Mouse (Mus musculus) spleen, postnatal 10 days (tissue): ENCODE results near the gene Ccdc113.

Experiments
- DNase-seq, 2 experiments: peaks; one replicate each; pipeline ENCODE4 v3.0.0; 2021 to 2022; ENCODE audit warnings: low spot score in 2 of 2

Gene Ccdc113

DNA sequence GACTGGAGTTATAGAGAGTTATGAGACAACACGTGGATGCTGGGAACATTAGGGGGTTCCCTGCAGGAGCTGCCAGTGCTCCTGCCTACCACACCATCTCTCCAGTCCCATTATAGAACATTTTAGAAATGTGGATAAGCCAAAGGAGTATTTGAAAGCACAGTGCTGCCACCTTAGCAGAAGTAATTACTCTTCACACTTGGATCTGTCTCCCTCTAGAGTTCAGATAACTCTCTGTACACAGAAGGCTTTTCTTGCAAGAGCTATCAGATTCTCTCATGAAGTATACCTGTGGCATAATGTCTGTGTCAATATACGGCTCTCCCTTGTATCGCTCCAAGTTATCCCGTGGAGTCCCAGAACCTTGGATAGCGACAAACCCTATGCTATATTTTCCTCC, 5.6 kb downstream of the Ccdc113 start:
- no peak for DNase-seq

GRCm38 (mm10) chr8:95542191-95542590, 8.3 kb downstream of the Ccdc113 start:
- no peak for DNase-seq

DNA sequence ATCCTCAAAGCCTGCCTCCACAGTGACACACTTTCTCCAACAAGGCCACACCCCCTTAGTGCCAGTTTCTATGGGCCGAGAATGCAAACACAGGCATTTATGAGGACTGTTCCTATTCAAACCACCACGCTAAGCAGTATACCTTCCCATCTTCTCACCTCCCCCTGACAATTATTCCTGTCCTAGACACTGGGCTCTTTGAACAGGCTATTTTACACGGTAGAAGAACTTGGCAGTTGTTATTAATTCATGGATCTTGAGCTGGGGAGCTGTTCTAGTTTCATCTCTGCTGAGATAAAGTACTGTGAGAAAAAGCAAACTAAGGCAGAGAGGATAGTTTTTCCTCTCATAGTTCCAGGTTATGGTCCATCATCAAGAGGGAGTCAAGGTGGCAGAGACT, 9.2 kb downstream of the Ccdc113 start:
- DNase-seq = no peak

GRCm38 (mm10) chr8:95545815-95546214, 11.9 kb downstream of the Ccdc113 start:
- DNase-seq = no peak

GRCm38 (mm10) chr8:95546986-95547385, 13.1 kb downstream of the Ccdc113 start:
- no peak for DNase-seq

- DNase-seq = no peak
Measured at GRCm38 (mm10) chr8:95547931-95548330, 14.0 kb downstream of the Ccdc113 start.

DNA sequence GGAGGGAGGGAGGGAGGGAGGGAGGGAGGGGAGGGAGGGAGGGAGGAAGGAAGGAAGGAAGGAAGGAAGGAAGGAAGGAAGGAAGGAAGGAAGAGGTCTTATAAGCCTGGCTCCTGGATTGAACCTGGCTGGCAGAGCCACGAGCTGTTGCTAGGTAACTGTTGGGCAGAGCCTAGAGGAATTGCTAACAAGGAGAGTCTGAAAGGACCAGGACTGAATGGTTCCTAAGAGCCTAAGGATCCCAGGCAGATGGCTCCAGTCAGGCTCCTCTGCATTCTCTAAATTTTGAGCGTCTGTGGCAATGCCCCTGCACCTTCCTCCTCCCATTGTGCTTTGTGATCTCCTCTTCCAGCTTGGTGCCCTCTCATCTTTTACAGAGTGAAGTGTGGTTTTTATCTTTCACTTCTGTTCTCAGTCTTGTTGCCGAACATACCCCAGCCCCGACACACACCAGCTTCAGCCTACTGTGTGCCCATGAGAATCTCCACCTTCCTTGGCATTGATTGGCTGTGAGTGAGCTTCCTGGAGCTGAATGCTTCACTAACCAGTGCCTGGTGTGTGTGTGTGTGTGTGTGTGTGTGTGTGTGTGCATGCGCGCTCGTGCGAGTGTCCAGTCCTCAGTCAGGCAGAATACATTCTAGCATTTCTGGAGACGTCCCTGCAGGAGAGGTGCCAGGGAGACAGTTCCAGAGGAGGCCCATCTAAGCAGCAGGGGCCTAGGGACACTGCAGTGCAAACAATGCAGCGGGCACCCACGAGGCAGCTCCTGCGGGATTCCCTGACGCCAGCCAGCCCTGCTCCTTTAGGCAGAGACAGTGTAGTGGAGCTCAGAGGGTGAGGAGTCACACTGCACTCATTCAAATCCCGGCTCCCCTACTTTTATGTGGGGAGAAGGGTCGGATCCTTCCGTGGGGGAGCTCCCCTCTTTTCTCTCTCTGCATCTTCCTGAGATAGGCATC, 16.3 kb downstream of the Ccdc113 start:
- DNase-seq = no peak

DNA sequence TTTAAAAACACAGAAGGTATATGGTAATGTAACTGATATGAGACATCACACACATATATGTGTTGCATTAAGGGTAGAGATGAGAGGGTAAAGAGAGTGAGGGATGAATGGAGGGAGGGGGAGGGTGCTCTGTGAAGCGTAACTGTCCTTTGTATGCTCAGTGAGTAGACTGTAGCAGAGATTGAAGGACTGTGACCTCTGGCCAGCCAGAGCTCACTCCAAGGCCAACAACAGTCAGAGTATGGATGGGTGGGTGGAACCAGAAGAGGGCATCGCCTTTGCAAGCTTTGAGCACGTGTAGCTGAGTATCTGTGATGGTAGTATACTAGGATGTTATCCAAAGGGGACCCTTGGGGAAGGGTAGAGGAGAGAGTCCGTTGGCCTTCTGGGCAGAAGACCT, 17.7 kb downstream of the Ccdc113 start:
- no peak for DNase-seq

GRCm38 (mm10) chr8:95555963-95556362, 22.1 kb downstream of the Ccdc113 start:
- no peak for DNase-seq

GRCm38 (mm10) chr8:95566217-95566616, 32.3 kb downstream of the Ccdc113 start:
- no peak for DNase-seq

- DNase-seq = no peak
Measured at GRCm38 (mm10) chr8:95566809-95567208, 32.9 kb downstream of the Ccdc113 start.

GRCm38 (mm10) chr8:95573146-95573545, 39.3 kb downstream of the Ccdc113 start:
- DNase-seq = no peak

DNA sequence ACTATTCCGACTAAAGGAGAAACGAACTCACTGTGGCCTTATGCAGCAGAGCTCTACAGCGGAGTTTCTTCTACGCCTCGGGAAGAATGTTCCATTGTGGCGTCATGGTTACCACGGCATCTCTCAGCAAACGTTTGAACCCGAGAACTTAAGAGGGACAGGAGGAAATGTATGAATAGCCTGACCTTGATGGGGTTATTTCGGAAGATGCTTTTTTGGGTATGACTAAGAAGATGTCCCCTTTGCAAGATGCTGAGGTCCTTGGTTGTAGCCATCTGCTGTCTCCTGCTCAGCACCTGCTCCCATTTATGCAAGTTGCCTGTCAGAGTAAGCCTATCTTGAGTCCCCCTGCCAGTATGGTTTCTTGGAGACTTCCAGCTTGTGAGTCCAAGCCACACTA, 42.4 kb downstream of the Ccdc113 start, which contains the start of gene Prss54:
Gene Prss54, minus strand, starts transcription at position 101 of the 400 bp plus-strand sequence.
- no peak for DNase-seq

DNA sequence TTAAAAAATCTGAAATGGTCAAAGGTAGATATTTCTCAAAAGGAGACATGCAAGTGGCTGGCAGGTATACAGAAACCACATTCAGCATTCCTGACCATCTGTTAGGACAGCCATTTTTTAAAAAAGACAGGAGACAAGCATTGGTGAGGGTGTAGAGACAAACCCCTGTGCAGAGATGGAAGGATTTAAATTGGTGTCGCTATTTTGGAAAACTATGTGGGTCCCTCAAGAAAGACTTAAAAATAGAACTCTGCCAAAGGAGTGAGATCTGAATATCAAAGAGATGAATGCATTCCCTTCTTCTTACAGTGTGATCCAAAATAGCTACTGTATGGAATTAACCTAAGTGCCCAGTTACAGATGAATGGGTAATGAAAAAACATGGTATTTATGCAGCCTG, 53.5 kb downstream of the Ccdc113 start:
- no peak for DNase-seq

- no peak for DNase-seq
Measured at GRCm38 (mm10) chr8:95589282-95589681, 55.4 kb downstream of the Ccdc113 start.

DNA sequence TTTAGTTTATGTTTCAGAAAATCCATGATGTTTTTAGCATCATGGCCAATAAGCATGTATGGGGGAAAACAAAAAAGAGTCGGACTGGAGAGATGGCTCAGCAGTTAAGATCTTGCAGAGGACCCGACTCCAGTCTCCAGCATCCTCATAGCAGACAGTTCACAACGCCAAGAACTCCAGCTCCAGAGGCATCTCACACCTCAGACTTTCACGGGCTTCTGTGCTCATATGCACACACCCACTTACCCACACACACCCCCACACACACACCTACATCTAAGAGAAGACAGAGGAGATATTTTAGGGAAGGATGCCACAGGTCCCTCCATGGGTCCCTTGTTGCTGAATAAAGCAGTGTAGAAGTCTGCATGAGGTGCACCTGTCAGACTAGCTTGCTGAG, 56.7 kb downstream of the Ccdc113 start:
- DNase-seq = no peak

GRCm38 (mm10) chr8:95592131-95592780, 58.4 kb downstream of the Ccdc113 start:
- peak; percentile 47 to 56 for DNase-seq

- no peak for DNase-seq
Measured at GRCm38 (mm10) chr8:95593439-95594393, 59.8 kb downstream of the Ccdc113 start.

GRCm38 (mm10) chr8:95595131-95595530, 61.2 kb downstream of the Ccdc113 start:
- DNase-seq = no peak

DNA sequence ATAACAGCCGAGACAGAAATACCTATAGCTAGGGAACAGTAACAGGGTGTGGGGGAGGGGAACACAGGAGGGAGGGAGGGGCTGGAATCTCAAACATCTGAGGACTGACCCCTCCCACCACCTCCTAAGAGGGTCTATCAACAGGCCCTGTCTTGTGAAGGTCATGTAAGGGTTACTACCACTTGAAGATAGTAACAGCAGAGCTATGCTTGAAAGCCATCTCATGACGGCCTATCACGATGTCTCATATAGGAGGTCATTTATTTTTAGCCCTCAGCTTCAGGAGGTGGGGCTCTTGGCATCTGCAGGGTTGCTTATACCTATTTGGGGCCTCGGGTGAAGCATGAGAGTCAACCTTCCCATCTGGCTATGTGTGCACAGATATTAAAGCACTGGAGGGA, 63.0 kb downstream of the Ccdc113 start:
- no peak for DNase-seq

- DNase-seq = peak; percentile 58 to 66
Measured at GRCm38 (mm10) chr8:95599861-95600260, 66.0 kb downstream of the Ccdc113 start.

GRCm38 (mm10) chr8:95601306-95601705, 67.4 kb downstream of the Ccdc113 start:
- DNase-seq = no peak
